Mouse (Mus musculus): ENCODE measurements at regions not wholly inside any gene's neighbourhood (a gene's known extent, or its start where the extent isn't known, plus 50 kb on each side); places are given as distances from the start of the nearest gene placed in this dataset.

GRCm38 (mm10) chr17:79955267-79955666 is 59.3 kb upstream of the Atl2 start:
- peaks cover 22% of the 10 kb centered on the region for H3K4me1 ChIP-seq
- 0 out of 2 replicates have a peak, but pooled peaks cover 3% of the 10 kb centered on the region for H3K27me3 ChIP-seq (ENCODE audit: insufficient read depth, poor library complexity, severe bottlenecking)
- no peak for DNase-seq (ENCODE audit: low spot score)
- no peaks in the 10 kb centered on the region for H3K36me3 ChIP-seq
- H3K27ac ChIP-seq: no peak overlapping the region
- no peaks in the 10 kb centered on the region for H3K9me3 ChIP-seq
- WGBS: 38% methylated on average over 1 of the region's 1 CpGs
- H3K4me3 ChIP-seq: no peak overlapping the region

GRCm38 (mm10) chr17:79954624-79955244 is 58.8 kb upstream of the Atl2 start:
- no peak for DNase-seq (ENCODE audit: low spot score)
- Histone ChIP-seq H3K27me3 (ENCODE audit: insufficient read depth, poor library complexity, severe bottlenecking) (0 out of 2 replicates have a peak, but pooled peaks cover 3% of the 10 kb centered on the region), H3K4me3 (no peak overlapping the region), H3K4me1 (peaks cover 24% of the 10 kb centered on the region), H3K27ac (no peak overlapping the region), H3K36me3 (no peaks in the 10 kb centered on the region), H3K9me3 (no peaks in the 10 kb centered on the region)
- 77% methylated on average over 6 of the region's 6 CpGs for WGBS

GRCm38 (mm10) chr17:79948591-79949475 is 52.9 kb upstream of the Atl2 start:
- DNase-seq (ENCODE audit: low spot score): no peak
- H3K4me1 ChIP-seq: peaks cover 30% of the 10 kb centered on the region
- H3K27ac ChIP-seq: no peak overlapping the region
- no peaks in the 10 kb centered on the region for H3K36me3 ChIP-seq
- no peaks in the 10 kb centered on the region for H3K27me3 ChIP-seq (ENCODE audit: insufficient read depth, poor library complexity, severe bottlenecking)
- H3K4me3 ChIP-seq: no peak overlapping the region
- WGBS: 56% methylated on average over 11 of the region's 11 CpGs
- no peaks in the 10 kb centered on the region for H3K9me3 ChIP-seq
